Comparison of ENCODE assay signal across 22 mouse cellular contexts in the genomic region with DNA sequence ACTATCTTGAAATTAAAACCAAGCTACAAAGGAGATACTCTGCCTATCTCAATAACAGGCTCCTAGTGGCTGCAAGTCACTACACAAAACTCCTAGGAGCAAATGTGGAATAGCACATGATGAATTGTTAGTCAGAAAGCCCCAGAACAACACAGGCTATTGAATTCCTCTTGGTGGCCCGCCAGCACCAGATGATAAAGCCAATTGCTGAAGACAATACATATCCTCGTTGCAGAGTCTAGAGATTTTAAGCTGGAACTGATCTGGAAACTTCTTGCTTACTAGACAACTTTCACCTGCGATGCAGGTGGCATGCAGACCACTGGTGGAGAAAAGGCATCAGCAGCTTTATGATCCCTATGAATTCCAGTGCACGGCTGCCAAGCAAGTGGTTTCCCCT.
DNase-seq lines count a peak whose midpoint lies in the region; ATAC-seq and TF ChIP-seq lines count a peak whose summit lies in the region.
"Had no signal": no experiment of that assay in that cellular context is flagged by ENCODE, and none has a peak within 500 bp of the region (broad histone marks: within the 10 kb centered on the region; RNA-seq: fewer than 3 reads in every experiment).

No protein-coding gene starts in this region.

- TF ChIP-seq CTCF in layer of hippocampus, adult 2 months (conservative IDR thresholded peaks at IDR 0.05) = no peak

- peak; percentile 4 for DNase-seq in cerebellum, adult 9-11 months
- DNase-seq in layer of hippocampus, adult 2 months (ENCODE audit: low spot score in 2 of 2) = no peak
- no peak for DNase-seq in layer of hippocampus, postnatal 14 days (ENCODE audit: low spot score in 2 of 2)
- DNase-seq in 3T3-L1 (ENCODE audit: low read depth, low spot score) = peak; percentile 28
- peak; percentile 0 for DNase-seq in left cerebral cortex, postnatal 4 days
- no peak for DNase-seq in urinary bladder, postnatal 25 days (ENCODE audit: low spot score)
- DNase-seq: adrenal gland, postnatal 36 days; cerebellum, adult 8-10 months; kidney, postnatal 4 days; lung, postnatal 4 days; thymus, postnatal 25 days had no signal

- intact Hi-C loops in left cerebral cortex, postnatal 4 days (cut with DNase I) = no loop called here

- no peak overlapping the region for H3K4me3 ChIP-seq in layer of hippocampus, adult 2 months
- H3K4me3 ChIP-seq: embryonic facial prominence, embryonic 13.5 days; forebrain, embryonic 15.5 days; heart, embryonic 13.5 days; hindbrain, embryonic 15.5 days; intestine, embryonic 15.5 days; kidney, embryonic 15.5 days; lung, embryonic 15.5 days had no signal

- ATAC-seq in cerebellum, adult (ENCODE audit: insufficient number of reproducible peaks, low FRiP score, low TSS enrichment) = no peak
- ATAC-seq: forebrain, embryonic 15.5 days; intestine, embryonic 15.5 days; midbrain, embryonic 16.5 days had no signal

- peak overlapping the region; percentile 24; the same call in 1 of the 2 replicates for H3K27ac ChIP-seq in layer of hippocampus, adult 2 months
- H3K27ac ChIP-seq: embryonic facial prominence, embryonic 13.5 days; forebrain, embryonic 15.5 days; heart, embryonic 13.5 days; hindbrain, embryonic 15.5 days; intestine, embryonic 15.5 days; kidney, embryonic 15.5 days; liver, embryonic 14.5 days; lung, embryonic 15.5 days; stomach, postnatal 0 days had no signal

Comparison
In these comparisons a context has a peak if more than half of its experiments do, and no peak if none do; other contexts are left out.
1. DNase-seq: peak in cerebellum, adult 9-11 months (single experiment), 3T3-L1 (single experiment) and left cerebral cortex, postnatal 4 days (single experiment); none in layer of hippocampus, adult 2 months (0 of 2), layer of hippocampus, postnatal 14 days (0 of 2) and urinary bladder, postnatal 25 days (single experiment).